Mouse (Mus musculus) thymus, postnatal 25 days (tissue): ENCODE results near the gene Fkbp8.
"Not testable (repeated sequence)": the region's sequence is repeated elsewhere in the genome, so short reads cannot be mapped to it uniquely, and the experiment has no call there.

ENCODE experiments used
- DNase-seq: peaks from one replicate; pipeline ENCODE4 v3.0.0; 2022

Fkbp8 gene

GRCm38 (mm10) chr8:70502540-70502939, 25.0 kb upstream of the Fkbp8 start:
- DNase-seq = no peak

DNA sequence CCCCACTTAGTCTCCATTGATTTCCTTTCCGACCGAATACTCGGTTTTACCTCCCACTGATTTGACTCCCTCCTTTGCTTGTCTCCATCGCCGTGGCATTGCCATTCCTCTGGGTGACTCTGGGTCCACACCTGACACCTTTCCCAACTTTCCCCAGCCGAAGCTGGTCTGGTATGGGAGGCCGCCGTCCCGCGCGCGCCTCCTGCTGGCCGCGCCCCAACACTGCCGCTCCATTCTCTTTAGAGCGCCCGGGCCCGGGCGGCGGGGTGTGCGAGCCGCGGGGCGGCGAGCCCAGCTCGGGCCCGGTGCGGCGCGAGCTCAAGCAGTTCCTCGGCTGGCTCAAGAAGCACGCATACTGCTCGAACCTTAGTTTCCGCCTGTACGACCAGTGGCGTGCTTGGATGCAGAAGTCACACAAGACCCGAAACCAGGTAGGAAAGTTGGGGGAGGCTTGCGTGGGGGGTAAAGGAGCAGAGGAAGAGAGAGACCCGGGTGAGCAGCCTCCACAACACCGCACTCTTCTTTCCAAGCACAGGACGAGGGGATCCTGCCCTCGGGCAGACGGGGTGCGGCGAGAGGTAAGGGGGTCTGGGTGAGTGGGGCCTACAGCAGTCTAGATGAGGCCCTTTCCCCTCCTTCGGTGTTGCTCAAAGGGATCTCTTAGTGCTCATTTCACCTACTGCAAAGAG, 24.3 kb upstream of the Fkbp8 start:
- peak; percentile 64 for DNase-seq

GRCm38 (mm10) chr8:70504291-70504716, 23.2 kb upstream of the Fkbp8 start:
- no peak for DNase-seq

DNA sequence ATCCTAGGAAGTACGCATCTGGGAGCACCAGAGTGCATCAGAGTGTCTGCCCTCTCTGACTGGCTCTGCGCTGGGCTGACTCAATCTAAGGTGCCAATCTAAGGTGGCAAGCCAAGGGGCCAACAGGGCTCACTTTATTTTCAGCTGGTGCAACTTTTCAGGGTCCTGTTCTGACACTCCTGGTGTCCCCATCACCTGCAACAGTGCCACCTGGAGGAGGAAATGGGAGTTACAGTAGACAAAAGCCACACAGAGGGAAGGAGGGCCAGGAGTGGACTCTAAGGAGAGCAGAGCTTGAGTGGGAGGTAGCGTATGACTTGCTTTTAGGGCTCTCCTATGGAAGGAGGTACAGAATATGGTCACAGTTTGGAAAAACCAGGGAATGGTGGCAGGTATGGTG, 22.7 kb upstream of the Fkbp8 start:
- DNase-seq = peak; percentile 85

DNA sequence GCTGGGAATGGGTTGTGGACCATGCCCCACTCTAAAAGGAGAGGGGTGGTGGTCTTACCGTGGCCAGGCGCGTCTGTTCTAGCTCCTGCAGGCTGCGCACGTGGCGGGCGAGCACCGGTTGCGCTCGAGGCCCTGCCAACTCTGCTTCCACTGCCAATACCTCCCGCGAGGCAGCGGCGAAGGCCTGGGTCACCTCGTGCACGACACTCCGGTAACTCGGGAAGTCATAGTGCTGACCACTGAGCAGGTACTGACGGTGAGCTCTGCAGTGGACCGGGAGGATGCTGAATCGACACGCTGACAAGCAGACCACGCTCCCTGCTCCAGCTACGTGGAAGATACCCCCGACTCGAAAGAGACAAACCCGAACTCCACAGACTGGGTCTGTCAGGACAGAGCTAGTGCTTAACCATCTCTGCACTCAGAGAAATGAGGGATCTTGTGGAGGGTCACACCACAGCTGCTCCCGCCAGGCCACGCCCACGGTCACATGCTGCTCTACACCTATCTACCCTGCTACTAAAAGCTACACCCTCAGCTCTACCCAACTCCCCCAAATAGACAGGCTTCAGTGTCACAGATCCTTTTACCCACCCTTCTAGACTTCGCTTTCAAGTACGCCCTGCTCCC, 21.7 kb upstream of the Fkbp8 start:
- no peak for DNase-seq

DNA sequence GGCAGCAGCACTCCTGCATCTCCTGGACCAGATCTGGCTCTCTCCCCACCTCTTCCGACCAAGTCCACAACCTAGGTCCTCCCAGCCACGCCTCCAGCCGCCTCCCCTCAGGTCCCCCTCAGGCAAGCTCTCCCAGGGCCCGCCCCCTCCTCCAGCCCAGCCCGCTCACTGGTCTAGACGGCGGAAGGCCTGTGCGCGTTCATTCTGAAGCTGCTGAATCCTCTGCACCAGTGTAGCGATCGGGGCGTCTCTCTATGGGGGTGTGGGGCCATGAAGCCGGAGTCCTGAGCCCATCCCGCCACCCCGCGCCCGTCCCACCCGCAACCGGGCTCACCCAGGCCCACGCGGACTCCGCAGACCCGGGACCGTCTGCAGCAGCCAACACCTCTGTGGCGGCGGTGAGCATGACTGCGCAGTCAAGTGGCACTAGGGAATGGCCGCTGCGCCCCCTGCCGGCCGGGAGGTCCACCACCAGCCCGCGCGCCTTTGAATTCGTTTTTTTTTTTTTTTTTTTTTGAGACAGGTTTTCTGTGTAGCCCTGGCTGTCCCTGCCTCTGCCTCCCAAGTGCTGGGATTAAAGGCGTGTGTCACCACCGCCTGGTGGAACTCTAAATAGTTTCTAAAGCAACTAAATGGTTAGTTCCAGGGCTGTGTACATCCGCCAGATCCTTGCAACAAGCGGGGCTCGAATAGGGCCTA, 21.0 kb upstream of the Fkbp8 start, which contains the start of gene Rex1bd:
Gene Rex1bd (minus strand): TSS at position 425 of the 699 bp plus-strand sequence.
- peak; percentile 95 for DNase-seq

- no peak for DNase-seq
These were observed 20.5 kb upstream of the Fkbp8 start for GRCm38 (mm10) chr8:70507027-70507393.

DNA sequence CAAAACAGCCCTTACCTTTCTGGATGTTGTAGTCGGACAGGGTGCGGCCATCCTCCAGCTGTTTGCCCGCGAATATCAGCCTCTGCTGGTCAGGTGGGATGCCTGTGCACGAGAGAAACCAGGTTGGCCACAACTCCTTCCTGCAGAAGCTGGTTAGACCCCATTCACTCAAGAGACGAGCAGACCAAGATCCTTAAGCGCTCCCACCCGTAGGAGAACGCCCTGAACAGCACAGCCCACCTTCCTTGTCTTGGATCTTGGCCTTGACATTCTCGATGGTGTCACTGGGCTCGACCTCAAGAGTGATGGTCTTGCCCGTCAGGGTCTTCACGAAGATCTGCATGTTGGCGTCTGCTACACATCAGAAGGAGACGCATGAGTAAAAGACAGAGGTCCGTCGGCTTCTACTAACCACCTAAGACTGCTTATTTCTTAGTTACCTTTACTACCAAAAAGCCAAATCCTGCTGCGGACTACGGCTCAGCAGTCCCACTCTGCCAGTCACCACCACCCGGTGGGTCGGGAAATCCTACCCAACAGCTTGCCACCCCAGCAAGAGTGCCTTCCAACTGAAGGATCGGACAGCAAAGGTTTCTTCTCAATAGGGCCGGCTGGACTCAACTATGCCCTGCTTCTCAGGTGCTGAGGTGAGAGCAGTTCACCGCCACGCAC, 18.1 kb upstream of the Fkbp8 start:
- DNase-seq = no peak

- DNase-seq = peak; percentile 98
These were observed 17.2 kb upstream of the Fkbp8 start, which contains the start of gene Uba52 for GRCm38 (mm10) chr8:70510228-70510915. TSS of gene Uba52 (minus strand) at chr8:70510801.

DNA sequence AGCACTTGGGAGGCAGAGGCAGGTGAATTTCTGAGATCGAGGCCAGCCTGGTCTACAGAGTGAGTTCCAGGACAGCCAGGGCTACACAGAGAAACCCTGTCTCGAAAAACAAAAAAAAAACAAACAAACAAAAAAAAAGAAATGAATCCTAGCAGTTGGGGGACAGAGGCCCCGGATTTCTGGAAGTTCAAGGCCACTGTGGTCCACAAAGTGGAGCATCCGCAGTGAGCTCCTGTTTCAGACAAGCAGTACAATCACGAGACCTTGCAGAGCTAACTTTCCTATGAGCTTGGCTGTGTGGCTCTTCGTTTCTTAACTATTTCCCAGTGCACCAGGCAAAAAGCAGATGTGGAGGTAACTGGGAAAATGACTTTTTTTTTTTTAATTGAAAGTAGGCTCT, 16.4 kb upstream of the Fkbp8 start:
- not testable (repeated sequence) for DNase-seq

DNA sequence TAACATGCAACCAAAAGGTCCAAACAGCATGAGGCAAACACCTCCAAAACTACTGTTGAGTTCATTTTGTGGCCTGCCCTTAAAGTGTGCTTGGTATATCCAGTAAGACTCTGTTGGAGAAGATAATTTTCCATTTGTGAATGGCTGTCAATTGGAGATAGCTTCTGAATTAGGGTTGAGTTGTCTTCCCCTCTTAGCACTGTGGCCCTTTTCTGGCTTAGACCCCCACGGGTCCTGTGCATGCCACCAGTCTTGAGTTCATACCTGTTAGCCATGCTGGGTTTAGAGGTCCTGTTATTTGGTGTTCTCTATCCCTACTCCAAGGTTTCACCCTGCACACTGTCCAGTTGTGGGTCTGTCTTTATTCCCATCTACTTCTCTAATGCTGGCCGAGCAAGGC, 15.8 kb upstream of the Fkbp8 start:
- no peak for DNase-seq

DNA sequence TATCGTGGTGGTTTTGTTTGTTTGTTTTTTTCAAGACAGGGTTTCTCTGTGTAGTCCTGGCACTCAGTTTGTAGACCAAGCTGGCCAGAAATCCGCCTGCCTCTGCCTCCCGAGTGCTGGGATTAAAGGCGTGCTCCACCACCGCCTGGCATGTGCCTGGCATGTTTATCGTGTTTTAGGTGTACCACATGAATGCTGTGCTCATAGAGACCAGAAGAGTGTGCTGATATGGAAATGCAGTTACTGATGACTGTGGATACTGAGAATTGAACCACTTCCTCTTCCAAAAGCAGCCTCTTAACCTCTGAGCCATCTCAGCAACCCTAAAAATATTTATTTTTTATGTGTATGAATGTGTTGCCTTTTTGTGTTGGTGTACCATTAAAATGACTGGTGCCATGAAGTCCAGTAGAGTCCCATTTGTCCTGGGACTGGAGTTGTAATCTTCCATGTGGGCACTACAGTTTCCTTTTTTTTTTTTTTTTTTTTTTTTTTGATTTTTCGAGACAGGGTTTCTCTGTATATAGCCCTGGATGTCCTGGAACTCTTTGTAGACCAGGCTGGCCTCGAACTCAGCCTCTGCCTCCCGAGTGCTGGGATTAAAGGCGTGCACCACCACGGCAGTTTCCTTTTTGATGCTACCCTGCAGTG, 15.1 kb upstream of the Fkbp8 start:
- DNase-seq = no peak

DNA sequence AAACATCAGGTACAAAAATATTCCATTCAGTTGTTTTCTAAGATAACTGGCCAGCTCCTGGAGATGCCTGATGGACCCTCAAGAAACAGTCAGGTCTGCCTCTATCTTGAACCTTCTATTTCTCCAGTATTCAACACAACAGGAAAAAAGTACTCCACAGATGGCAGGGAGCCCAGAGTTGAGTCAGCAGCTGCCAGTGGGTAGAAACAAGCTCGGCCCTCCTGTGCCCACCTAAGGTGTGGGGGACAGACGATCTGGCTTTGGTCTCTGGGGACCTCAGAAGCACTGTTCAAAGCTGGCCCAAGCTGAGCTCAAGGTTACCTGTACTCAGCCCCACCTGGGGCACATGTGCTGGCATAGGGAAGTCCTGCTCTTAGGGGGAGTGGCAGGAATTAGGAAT, 14.1 kb upstream of the Fkbp8 start:
- no peak for DNase-seq

DNA sequence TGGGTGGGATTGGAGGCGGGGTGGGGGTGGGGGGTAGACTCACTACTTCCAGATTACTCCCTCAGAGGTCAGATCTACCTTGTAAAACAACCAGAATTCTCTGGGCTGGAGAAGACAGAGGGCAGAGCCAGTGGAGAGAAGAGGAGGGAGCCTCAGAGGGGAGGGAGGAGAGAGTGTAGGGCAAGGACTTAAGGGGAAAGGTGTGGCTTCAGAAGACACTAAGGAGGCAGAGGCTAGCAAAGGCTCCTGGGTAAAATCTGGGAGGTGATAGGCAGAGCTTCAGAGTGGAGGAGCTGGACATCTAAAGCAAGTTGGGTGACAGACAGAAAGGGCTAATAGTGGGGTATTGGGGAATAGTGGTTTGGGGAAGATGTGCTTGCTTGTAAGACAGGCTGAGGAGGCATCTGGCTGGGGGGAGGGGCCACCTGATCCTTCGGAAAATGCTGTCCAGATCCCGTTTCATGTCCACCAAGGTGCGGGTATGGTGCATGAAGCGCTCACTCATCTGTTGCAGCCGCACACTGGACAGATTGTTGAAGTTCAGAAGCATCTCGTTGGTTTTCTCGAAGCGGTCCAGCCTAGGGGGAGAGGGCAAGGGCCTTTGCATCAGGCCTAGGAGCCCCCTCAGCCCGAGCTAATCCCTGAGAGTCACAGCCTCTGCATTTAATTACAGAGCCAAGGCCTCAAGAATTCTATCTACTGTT, 9.4 kb upstream of the Fkbp8 start:
- no peak for DNase-seq

- DNase-seq = no peak
These were observed 8.5 kb upstream of the Fkbp8 start for GRCm38 (mm10) chr8:70519043-70519442.

GRCm38 (mm10) chr8:70519606-70520005, 7.9 kb upstream of the Fkbp8 start:
- DNase-seq = no peak

DNA sequence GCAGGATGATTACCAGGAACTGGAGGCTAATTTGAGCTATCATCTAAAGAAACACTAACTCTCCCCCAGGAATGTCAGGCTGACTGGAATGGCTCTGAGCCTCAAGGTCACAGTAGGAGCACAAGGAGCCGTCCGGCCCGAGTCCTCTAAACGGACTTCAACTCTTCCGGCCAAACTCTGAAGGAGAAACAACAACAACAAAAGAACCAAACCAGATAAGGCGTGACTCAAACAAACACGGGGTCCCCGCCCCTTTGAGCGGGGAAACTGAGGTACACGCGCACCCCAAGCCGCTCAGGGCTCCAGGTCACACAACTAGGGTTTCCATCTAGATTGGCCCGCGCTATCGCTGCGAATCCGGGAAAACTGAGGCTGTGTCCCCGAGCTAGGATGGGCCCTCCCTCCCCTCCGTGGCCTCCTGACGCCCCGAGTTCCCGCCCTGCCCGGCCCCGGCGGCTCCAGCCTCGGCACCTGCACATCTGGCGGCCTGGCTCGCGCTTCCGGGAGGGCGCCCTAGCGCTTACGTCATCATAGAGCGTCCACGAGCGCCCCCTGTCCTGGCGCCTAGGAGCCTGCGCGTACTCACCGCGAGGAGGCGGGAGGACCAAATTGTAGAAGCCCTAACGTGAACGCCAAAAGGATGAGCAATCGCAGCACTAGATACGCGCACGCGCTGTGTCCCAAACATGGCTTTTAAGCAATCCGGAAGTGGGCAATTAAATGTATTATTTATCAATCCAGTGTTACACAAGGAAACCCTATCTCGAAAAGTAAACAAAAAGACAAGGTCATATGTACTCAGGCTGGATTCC, 4.7 kb upstream of the Fkbp8 start:
- peak; percentile 98 for DNase-seq

GRCm38 (mm10) chr8:70527111-70527511, 413 bp upstream of the Fkbp8 start:
- no peak for DNase-seq

GRCm38 (mm10) chr8:70528182-70528797, 766 bp downstream of the Fkbp8 start:
- no peak for DNase-seq

DNA sequence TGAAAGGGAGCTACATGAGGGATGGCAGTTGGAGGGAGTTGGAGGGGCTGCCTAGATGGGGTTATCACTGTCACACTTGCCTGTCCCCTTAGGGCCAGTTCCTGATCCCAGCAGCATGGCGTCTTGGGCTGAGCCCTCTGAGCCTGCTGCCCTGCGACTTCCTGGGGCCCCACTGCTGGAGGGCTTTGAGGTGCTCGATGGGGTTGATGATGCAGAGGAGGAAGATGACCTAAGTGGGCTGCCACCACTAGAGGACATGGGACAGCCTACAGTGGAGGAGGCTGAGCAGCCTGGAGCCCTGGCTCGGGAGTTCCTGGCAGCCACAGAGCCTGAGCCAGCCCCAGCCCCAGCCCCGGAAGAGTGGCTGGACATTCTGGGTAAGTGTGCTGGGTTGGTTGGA, 1.8 kb downstream of the Fkbp8 start:
- no peak for DNase-seq
